Comparison of ENCODE assay signal across 8 mouse cellular contexts in genomic region chr13:45538532-45539204, GRCm38 (mm10). TPM values are rescaled to one million over a fixed set of nuclear protein-coding genes. Genes with fewer than 3 reads are reported as not detected.
DNase-seq lines count a peak whose midpoint lies in the region; ATAC-seq and TF ChIP-seq lines count a peak whose summit lies in the region.

No protein-coding gene starts in this region.

- peak overlapping the region; percentile 55 for H3K4me2 ChIP-seq in liver, postnatal 0 days (ENCODE audit: low read depth, low read length)

- H3K27me3 ChIP-seq in liver, postnatal 0 days (ENCODE audit: insufficient read depth, low read length) = no peaks in the 10 kb centered on the region

- H3K4me3 ChIP-seq in layer of hippocampus, adult 2 months = peak overlapping the region; percentile 60
- peak overlapping the region; percentile 7; the same call in 1 of the 2 replicates for H3K4me3 ChIP-seq in liver, postnatal 0 days (ENCODE audit: low read depth, low read length)

- 34% methylated on average over 10 of the region's 10 CpGs for WGBS in liver, postnatal 0 days (ENCODE audit: insufficient replicate concordance)

- H3K9ac ChIP-seq in liver, postnatal 0 days (replicated peaks) = no peak overlapping the region

- peak; percentile 72; the same call in 1 of the 2 replicates for TF ChIP-seq CTCF in layer of hippocampus, adult 2 months (conservative IDR thresholded peaks at IDR 0.05)
- peak; percentile 84 for TF ChIP-seq CTCF in liver, postnatal 0 days (IDR thresholded peaks at IDR 0.05; ENCODE audit: low read depth)

- no peaks in the 10 kb centered on the region for H3K9me3 ChIP-seq in liver, postnatal 0 days (ENCODE audit: low read length)

- peaks cover 28% of the 10 kb centered on the region for H3K36me3 ChIP-seq in liver, postnatal 0 days (replicated peaks; ENCODE audit: insufficient read depth, low read length)

- TF ChIP-seq EP300 in liver, postnatal 0 days (IDR thresholded peaks at IDR 0.05; ENCODE audit: low read depth) = no peak

- peak; percentile 69 for ATAC-seq in liver, postnatal 0 days

- peak; percentile 34 for DNase-seq in WW6 (ENCODE audit: low read depth, low spot score)
- DNase-seq in cerebellum, adult 8-10 months = peak; percentile 86
- DNase-seq in frontal cortex, adult 2 months (ENCODE audit: extremely low spot score in 1 of 2, low spot score in 1 of 2) = peak; percentile 74 to 81
- peak; percentile 80 for DNase-seq in heart, postnatal 4 days
- DNase-seq in layer of hippocampus, adult 2 months (ENCODE audit: low spot score in 2 of 2) = peak; percentile 64 to 77
- DNase-seq in liver, postnatal 0 days = peak; percentile 53
- DNase-seq in ovary, postnatal 10 days (ENCODE audit: low spot score) = peak; percentile 38
- no peak for DNase-seq in thymus, postnatal 0 days (ENCODE audit: low spot score)

- peaks cover 5% of the 10 kb centered on the region; the same call in 1 of the 2 replicates for H3K4me1 ChIP-seq in liver, postnatal 0 days (ENCODE audit: insufficient read depth)

- H3K27ac ChIP-seq in layer of hippocampus, adult 2 months = peak overlapping the region; percentile 88
- no peak overlapping the region for H3K27ac ChIP-seq in liver, postnatal 0 days (ENCODE audit: low read depth)

RNA-seq across cellular contexts. Expression of gene Gmpr, which starts 31.4 kb away (rescaled TPM):
- 63.8 and 66.3 TPM in 2 replicates for polyA plus RNA-seq in frontal cortex, adult 2 months (2012; rRNA removed)
- total RNA-seq in heart, postnatal 4 days (2021) = 100 to 1,000 TPM; 161 to 187 TPM
- 10 to 100 TPM; 63.7 to 66.9 TPM for total RNA-seq in layer of hippocampus, adult 2 months (2021)
- polyA plus RNA-seq in liver, postnatal 0 days (2015; fragmentation: Nextera tagmentation; extraction: Ambion mirVana) = 63.6 and 75.5 TPM in 2 replicates
- polyA plus RNA-seq in thymus, postnatal 0 days (2015; fragmentation: Nextera tagmentation; extraction: Ambion mirVana) = 78.0 and 79.1 TPM in 2 replicates
